19 mouse cellular contexts compared by ENCODE assay signal in genomic region chr17:71935336-71935735, GRCm38 (mm10).
DNase-seq lines count a peak whose midpoint lies in the region; TF ChIP-seq lines count a peak whose summit lies in the region.
"Had no signal": no experiment of that assay in that cellular context is flagged by ENCODE, and none has a peak within 500 bp of the region (broad histone marks: within the 10 kb centered on the region; RNA-seq: fewer than 3 reads in every experiment).

No protein-coding gene starts in this region.

- no peak overlapping the region for H3K4me3 ChIP-seq in kidney, adult 2 months (ENCODE audit: insufficient read depth, low read depth, low read length)
- H3K4me3 ChIP-seq: embryonic facial prominence, embryonic 13.5 days; embryonic facial prominence, embryonic 15.5 days; erythroblast, embryonic 14.5 days; forebrain, embryonic 10.5 days; forebrain, embryonic 12.5 days had no signal

- H3K4me1 ChIP-seq in kidney, adult 2 months (ENCODE audit: control insufficient read depth, insufficient read depth, low read length): no peaks in the 10 kb centered on the region
- H3K4me1 ChIP-seq: embryonic facial prominence, embryonic 15.5 days had no signal

- no peaks in the 10 kb centered on the region for H3K27me3 ChIP-seq in kidney, adult 2 months (replicated peaks; ENCODE audit: control insufficient read depth, insufficient read depth, low read length)
- H3K27me3 ChIP-seq: embryonic facial prominence, embryonic 13.5 days; embryonic facial prominence, embryonic 15.5 days; forebrain, embryonic 12.5 days had no signal

- H3K27ac ChIP-seq in kidney, adult 2 months (ENCODE audit: insufficient read depth, low read depth, low read length): no peak overlapping the region
- H3K27ac ChIP-seq: embryonic facial prominence, embryonic 13.5 days; embryonic facial prominence, embryonic 15.5 days; forebrain, embryonic 10.5 days; forebrain, embryonic 12.5 days had no signal

- H3K36me3 ChIP-seq in kidney, adult 2 months (ENCODE audit: control insufficient read depth, insufficient read depth, low read length): no peaks in the 10 kb centered on the region
- H3K36me3 ChIP-seq: embryonic facial prominence, embryonic 13.5 days; embryonic facial prominence, embryonic 15.5 days; forebrain, embryonic 10.5 days; forebrain, embryonic 12.5 days had no signal

- TF ChIP-seq CTCF in kidney, adult 2 months (conservative IDR thresholded peaks at IDR 0.05; ENCODE audit: insufficient read depth, insufficient read length, low read depth, low read length): no peak

- 25% methylated on average over 3 of the region's 3 CpGs for WGBS in kidney, adult 2 months

- no peak for TF ChIP-seq POLR2A in kidney, adult 2 months (IDR thresholded peaks at IDR 0.05; ENCODE audit: low read depth, low read length)

- DNase-seq in kidney, adult 2 months: peak; percentile 50
- DNase-seq in kidney, postnatal 10 days: no peak
- DNase-seq in kidney, postnatal 14 days: peak; percentile 7
- DNase-seq in kidney, adult 11 months: no peak
- DNase-seq: adrenal gland, adult 2 months; adrenal gland, postnatal 10 days; adrenal gland, postnatal 25 days; cerebellum, adult 11 months; cerebellum, adult 18-20 months; cerebellum, adult 8-10 months; cerebellum, adult 9-11 months; cerebellum, postnatal 14 days; cerebellum, postnatal 36 days; embryo, embryonic 11 days had no signal

Comparison
In these comparisons a context has a peak if more than half of its experiments do, and no peak if none do; other contexts are left out.
1. DNase-seq: peak in kidney, adult 2 months (single experiment) and kidney, postnatal 14 days (single experiment); none in kidney, postnatal 10 days (single experiment) and kidney, adult 11 months (single experiment).